In the genomic region with DNA sequence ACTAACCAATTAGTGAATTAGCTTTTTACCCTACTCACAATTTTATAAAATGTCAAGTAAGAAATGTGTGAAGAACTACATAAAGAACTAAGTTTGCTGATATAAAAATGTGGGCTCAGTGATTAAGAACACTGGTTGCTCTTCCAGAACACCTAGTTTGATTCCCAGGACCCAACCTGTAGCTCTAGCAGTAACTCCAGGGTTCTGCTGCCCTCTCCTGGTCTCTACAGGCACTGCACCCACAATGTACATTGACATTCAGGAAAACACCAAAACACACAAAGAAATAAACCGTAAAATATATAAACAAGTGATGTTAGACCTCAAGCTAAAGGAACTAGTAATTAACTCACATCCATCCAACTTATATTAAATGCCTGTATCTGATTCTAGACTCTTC, we compare ENCODE assay signal across 9 mouse cellular contexts. TPM values are rescaled to one million over a fixed set of nuclear protein-coding genes. Genes with fewer than 3 reads are reported as not detected.
DNase-seq lines count a peak whose midpoint lies in the region; ATAC-seq and TF ChIP-seq lines count a peak whose summit lies in the region.
"Had no signal": no experiment of that assay in that cellular context is flagged by ENCODE, and none has a peak within 500 bp of the region (broad histone marks: within the 10 kb centered on the region; RNA-seq: fewer than 3 reads in every experiment).

No protein-coding gene starts in this region.

- H3K9ac ChIP-seq in heart, embryonic 12.5 days = no peak overlapping the region
- no peak overlapping the region for H3K9ac ChIP-seq in forebrain, postnatal 0 days
- no peak overlapping the region for H3K9ac ChIP-seq in lung, embryonic 14.5 days
- H3K9ac ChIP-seq: liver, embryonic 15.5 days had no signal

- no peaks in the 10 kb centered on the region for H3K9me3 ChIP-seq in heart, embryonic 12.5 days (replicated peaks)
- no peaks in the 10 kb centered on the region for H3K9me3 ChIP-seq in forebrain, postnatal 0 days (ENCODE audit: low read length)
- no peaks in the 10 kb centered on the region for H3K9me3 ChIP-seq in lung, embryonic 14.5 days (ENCODE audit: low read depth, low read length)
- H3K9me3 ChIP-seq: liver, embryonic 15.5 days had no signal

- no peak overlapping the region for H3K4me2 ChIP-seq in heart, embryonic 12.5 days
- H3K4me2 ChIP-seq in forebrain, postnatal 0 days (ENCODE audit: low read depth) = no peak overlapping the region
- no peak overlapping the region for H3K4me2 ChIP-seq in lung, embryonic 14.5 days
- H3K4me2 ChIP-seq: liver, embryonic 15.5 days had no signal

- no peak for ATAC-seq in heart, embryonic 12.5 days (ENCODE audit: insufficient number of reproducible peaks, low FRiP score)
- 0 out of 2 replicates have a peak, but pooled peaks have one; percentile 40 for ATAC-seq in forebrain, postnatal 0 days
- ATAC-seq in lung, embryonic 14.5 days (ENCODE audit: insufficient read depth) = no peak

- DNase-seq in heart, postnatal 10 days = peak; percentile 30 to 68
- peak; percentile 67 for DNase-seq in ES-CJ7 (ENCODE audit: low read depth, low spot score)
- peak; percentile 56 for DNase-seq in c-Kit-positive CD71-positive TER-119-positive erythroid progenitor cells, embryonic 14.5 days (ENCODE audit: low spot score)
- DNase-seq in forebrain, postnatal 0 days = peak; percentile 65
- DNase-seq in kidney, postnatal 36 days = peak; percentile 52 to 82
- peak; percentile 80 for DNase-seq in lung, embryonic 14.5 days
- peak; percentile 77 for DNase-seq in right cerebral cortex, postnatal 4 days

- peak; percentile 85 for TF ChIP-seq CTCF in forebrain, postnatal 0 days (IDR thresholded peaks at IDR 0.05; ENCODE audit: low read depth)
- TF ChIP-seq CTCF in lung, embryonic 14.5 days (IDR thresholded peaks at IDR 0.05; ENCODE audit: low read depth) = peak; percentile 79

- WGBS in heart, embryonic 12.5 days = 73% methylated on average over 1 of the region's 1 CpGs
- 64% methylated on average over 1 of the region's 1 CpGs for WGBS in forebrain, postnatal 0 days
- 68% methylated on average over 1 of the region's 1 CpGs for WGBS in lung, embryonic 14.5 days

- H3K4me3 ChIP-seq in heart, embryonic 12.5 days = no peak overlapping the region
- no peak overlapping the region for H3K4me3 ChIP-seq in forebrain, postnatal 0 days (ENCODE audit: low read depth, low read length)
- H3K4me3 ChIP-seq in lung, embryonic 14.5 days (ENCODE audit: low read depth, low read length) = no peak overlapping the region
- H3K4me3 ChIP-seq: liver, embryonic 15.5 days had no signal

- intact Hi-C loops in heart, postnatal 10 days (cut with DNase I) = no loop called here

- no peak overlapping the region for H3K27ac ChIP-seq in heart, embryonic 12.5 days (ENCODE audit: poor library complexity, severe bottlenecking)
- H3K27ac ChIP-seq in forebrain, postnatal 0 days (ENCODE audit: low read depth, low read length) = no peak overlapping the region
- H3K27ac ChIP-seq in lung, embryonic 14.5 days (ENCODE audit: low read depth) = no peak overlapping the region
- H3K27ac ChIP-seq: liver, embryonic 15.5 days had no signal

- no peaks in the 10 kb centered on the region for H3K27me3 ChIP-seq in heart, embryonic 12.5 days (replicated peaks)
- H3K27me3 ChIP-seq in forebrain, postnatal 0 days (ENCODE audit: insufficient read depth, low read length) = no peaks in the 10 kb centered on the region
- H3K27me3 ChIP-seq in lung, embryonic 14.5 days (ENCODE audit: insufficient read depth, low read length) = no peaks in the 10 kb centered on the region
- H3K27me3 ChIP-seq: liver, embryonic 15.5 days had no signal

- H3K4me1 ChIP-seq in heart, embryonic 12.5 days (replicated peaks) = no peaks in the 10 kb centered on the region
- H3K4me1 ChIP-seq in forebrain, postnatal 0 days (ENCODE audit: insufficient read depth) = no peaks in the 10 kb centered on the region
- H3K4me1 ChIP-seq in lung, embryonic 14.5 days (ENCODE audit: insufficient read depth) = no peaks in the 10 kb centered on the region
- H3K4me1 ChIP-seq: liver, embryonic 15.5 days had no signal

- H3K36me3 ChIP-seq in heart, embryonic 12.5 days = peaks cover 53% of the 10 kb centered on the region
- peaks cover 33% of the 10 kb centered on the region for H3K36me3 ChIP-seq in forebrain, postnatal 0 days (ENCODE audit: insufficient read depth)
- H3K36me3 ChIP-seq in lung, embryonic 14.5 days (ENCODE audit: insufficient read depth) = peaks cover 46% of the 10 kb centered on the region

RNA-seq across cellular contexts. Expression of a gene that starts 7.3 kb away (rescaled TPM):
- total RNA-seq in heart, postnatal 10 days (2021) = not detected
- 0.42 and 1.4 TPM in 2 replicates for polyA plus RNA-seq in heart, embryonic 12.5 days (2016; fragmentation: Nextera tagmentation; extraction: Ambion mirVana)
- 0.43 and 1.0 TPM in 2 replicates for total RNA-seq in forebrain, postnatal 0 days (2014; rRNA removed)
- 1.7 and 2.7 TPM in 2 replicates for polyA plus RNA-seq in forebrain, postnatal 0 days (2015; fragmentation: Nextera tagmentation; extraction: Ambion mirVana)
- 0.74 and 0.96 TPM in 2 replicates for polyA plus RNA-seq in lung, embryonic 14.5 days (2014; fragmentation: Nextera tagmentation; extraction: Ambion mirVana)

RNA-seq across cellular contexts. Expression of a gene that starts 7.9 kb away (rescaled TPM):
- 10 to 100 TPM; 23.9 to 24.4 TPM for total RNA-seq in heart, postnatal 10 days (2021)
- polyA plus RNA-seq in heart, embryonic 12.5 days (2016; fragmentation: Nextera tagmentation; extraction: Ambion mirVana) = 34.8 and 37.5 TPM in 2 replicates
- total RNA-seq in forebrain, postnatal 0 days (2014; rRNA removed) = 20.5 and 24.2 TPM in 2 replicates
- polyA plus RNA-seq in forebrain, postnatal 0 days (2015; fragmentation: Nextera tagmentation; extraction: Ambion mirVana) = 31.1 and 37.5 TPM in 2 replicates
- 36.9 and 39.3 TPM in 2 replicates for polyA plus RNA-seq in lung, embryonic 14.5 days (2014; fragmentation: Nextera tagmentation; extraction: Ambion mirVana)
